Mouse (Mus musculus) embryonic facial prominence, embryonic 11.5 days (tissue): ENCODE data around the gene Chdh. TPM values are rescaled to one million over a fixed set of nuclear protein-coding genes. Genes with fewer than 3 reads are reported as not detected.

Experiments
- ATAC-seq: fragments of 200-750 bp; cut with Nextera tagmentation; replicated peaks from 2 replicates; pipeline ENCODE4 v1.8.0; 2017; ENCODE audit warnings: low read depth; ENCODE audit not compliant: insufficient number of reproducible peaks, low FRiP score, low TSS enrichment
- DNase-seq: peaks from one replicate; pipeline ENCODE4 v3.0.0-alpha.2; 2015; ENCODE audit warnings: low spot score
- H3K27ac ChIP-seq: fragments of 300-500 bp; sonication (generic); replicated peaks from 2 replicates; pipeline ENCODE4 v1.5.1; 2014; ENCODE audit warnings: mild to moderate bottlenecking, low read depth, low read length, control low read depth
- H3K27me3 ChIP-seq: fragments of 300-500 bp; sonication (generic); 2 replicates; pipeline ENCODE4 v1.6.1; 2014; ENCODE audit warnings: mild to moderate bottlenecking, low read length, moderate library complexity, mixed read lengths; ENCODE audit not compliant: control insufficient read depth, insufficient read depth
- H3K36me3 ChIP-seq: fragments of 300-500 bp; sonication (generic); replicated peaks from 2 replicates; pipeline ENCODE4 v1.6.1; 2014; ENCODE audit warnings: low read depth, mild to moderate bottlenecking, low read length, moderate library complexity, mixed read lengths; ENCODE audit not compliant: control insufficient read depth, insufficient read depth
- H3K4me1 ChIP-seq: fragments of 300-500 bp; sonication (generic); 2 replicates; pipeline ENCODE4 v1.6.1; 2014; ENCODE audit warnings: low read length, mixed read lengths; ENCODE audit not compliant: control insufficient read depth, insufficient read depth
- H3K4me2 ChIP-seq: fragments of 300-500 bp; sonication (generic); 2 replicates; pipeline ENCODE4 v1.6.1; 2014; ENCODE audit warnings: low read depth, mild to moderate bottlenecking, control low read depth, low read length, moderate library complexity
- H3K4me3 ChIP-seq: fragments of 300-500 bp; sonication (generic); 2 replicates; pipeline ENCODE4 v1.5.1; 2014; ENCODE audit warnings: low read depth, low read length, control low read depth
- H3K9ac ChIP-seq: fragments of 300-500 bp; sonication (generic); replicated peaks from 2 replicates; pipeline ENCODE4 v1.6.1; 2014; ENCODE audit warnings: mild to moderate bottlenecking, control low read depth, low read length
- H3K9me3 ChIP-seq: fragments of 300-500 bp; sonication (generic); replicated peaks from 2 replicates; pipeline ENCODE4 v1.6.1; 2016; ENCODE audit warnings: mild to moderate bottlenecking, low read length, inconsistent platforms, mixed read lengths; ENCODE audit not compliant: control insufficient read depth
- WGBS: fragments of 180-500 bp; shearing (Covaris S2); extraction: QIAGEN DNeasy Blood & Tissue Kit; methylation state at CpG from one replicate; pipeline ENCODE4 v1.1.7; 2014; 5-methylcytosine and 5-hydroxymethylcytosine counted together
- microRNA-seq: library from miRNA; unstranded; fragments of <30 nt; microRNA quantifications from one replicate; pipeline ENCODE4, GENCODE M21; 2016; ENCODE audit warnings: borderline number of aligned reads
- polyA plus RNA-seq: library from polyadenylated mRNA; unstranded; fragments of >200 nt; fragmentation: Nextera tagmentation; extraction: Ambion mirVana; gene quantifications from 2 replicates; pipeline ENCODE4 v1.2.1, GENCODE M21; 2014

Chdh gene
- polyA plus RNA-seq, 1 experiment from 2014 or later, result not detected

- Histone ChIP-seq H3K36me3 (no peaks in the 10 kb centered on the region), H3K4me3 (no peak overlapping the region), H3K27ac (no peak overlapping the region), H3K4me2 (no peak overlapping the region), H3K9me3 (no peaks in the 10 kb centered on the region), H3K27me3 (no peaks in the 10 kb centered on the region), H3K4me1 (no peaks in the 10 kb centered on the region), H3K9ac (no peak overlapping the region)
- DNase-seq (no peak), ATAC-seq (no peak)
- WGBS, result 70% methylated on average over 15 of the region's 15 CpGs
Observed at GRCm38 (mm10) chr14:30078115-30078808, 69.4 kb downstream of the Chdh start.

- ATAC-seq, result no peak
- 62% methylated on average over 4 of the region's 4 CpGs for WGBS
- no peak overlapping the region for H3K27ac ChIP-seq
- no peaks in the 10 kb centered on the region for H3K36me3 ChIP-seq
- H3K27me3 ChIP-seq, result no peaks in the 10 kb centered on the region
- DNase-seq, result no peak
- no peaks in the 10 kb centered on the region for H3K4me1 ChIP-seq
- H3K9me3 ChIP-seq, result no peaks in the 10 kb centered on the region
- no peak overlapping the region for H3K4me3 ChIP-seq
- no peak overlapping the region for H3K9ac ChIP-seq
- no peak overlapping the region for H3K4me2 ChIP-seq
Observed at GRCm38 (mm10) chr14:30079729-30080128, 70.9 kb downstream of the Chdh start.

Small RNAs within 50 kb of the gene (microRNA-seq; reads per million reads assigned to microRNA genes)
- gene Mir6947, result not detected

Other genes with a start within 250 kb of the Chdh start
- gene Selenok, start 40.7 kb upstream of the Chdh start, polyA plus RNA-seq, result 231 and 242 TPM in 2 replicates
- 68.4 TPM in 2 replicates for gene Actr8, start 30.7 kb upstream of the Chdh start, polyA plus RNA-seq
- gene Il17rb, start 127 bp upstream of the Chdh start, polyA plus RNA-seq, result 0.77 and 1.1 TPM in 2 replicates